Mouse (Mus musculus): ENCODE measurements around the gene Ern1. TPM values are rescaled to one million over a fixed set of nuclear protein-coding genes. Genes with fewer than 3 reads are reported as not detected.

Gene Ern1
- polyA plus RNA-seq, 1 experiment from 2014 or later, result 7.6 TPM

- Histone ChIP-seq H3K27ac (ENCODE audit: low read depth) (no peak overlapping the region), H3K36me3 (ENCODE audit: control insufficient read depth, insufficient read depth, low read length) (no peaks in the 10 kb centered on the region), H3K9ac (ENCODE audit: low read length) (no peak overlapping the region), H3K27me3 (replicated peaks; ENCODE audit: control insufficient read depth, insufficient read depth, low read length) (no peaks in the 10 kb centered on the region), H3K4me3 (ENCODE audit: low read depth, low read length) (no peak overlapping the region), H3K9me3 (ENCODE audit: control insufficient read depth, low read length) (no peaks in the 10 kb centered on the region), H3K4me2 (ENCODE audit: low read length) (no peak overlapping the region), H3K4me1 (replicated peaks; ENCODE audit: control insufficient read depth, insufficient read depth, low read length) (peaks cover 9% of the 10 kb centered on the region; the same call in 1 of the 2 replicates)
- 18% methylated on average over 3 of the region's 3 CpGs for WGBS
- no peak for ATAC-seq (replicated peaks; ENCODE audit: low FRiP score, low TSS enrichment, low read depth)
- no peak for DNase-seq (ENCODE audit: low spot score)
Observed at GRCm38 (mm10) chr11:106389611-106390010, 98.0 kb downstream of the Ern1 start.

GRCm38 (mm10) chr11:106387791-106388216 is 99.8 kb downstream of the Ern1 start, which contains the start of gene Icam2:
TSS of gene Icam2 (minus strand) at chr11:106388075.
- Histone ChIP-seq H3K9ac (ENCODE audit: low read length) (no peak within 1 kb of the TSS), H3K27me3 (replicated peaks; ENCODE audit: control insufficient read depth, insufficient read depth, low read length) (no peaks in the 10 kb centered on the region), H3K4me3 (ENCODE audit: low read depth, low read length) (no peak within 1 kb of the TSS), H3K4me2 (ENCODE audit: low read length) (no peak within 1 kb of the TSS), H3K36me3 (ENCODE audit: control insufficient read depth, insufficient read depth, low read length) (no peaks in the 10 kb centered on the region), H3K9me3 (ENCODE audit: control insufficient read depth, low read length) (no peaks in the 10 kb centered on the region), H3K4me1 (replicated peaks; ENCODE audit: control insufficient read depth, insufficient read depth, low read length) (peaks cover 9% of the 10 kb centered on the region; the same call in 1 of the 2 replicates), H3K27ac (ENCODE audit: low read depth) (no peak within 1 kb of the TSS)
- DNase-seq (ENCODE audit: low spot score) (no peak), ATAC-seq (replicated peaks; ENCODE audit: low FRiP score, low TSS enrichment, low read depth) (no peak)
- WGBS, result 77% methylated on average over 6 of the region's 6 CpGs

- ATAC-seq (replicated peaks; ENCODE audit: low FRiP score, low TSS enrichment, low read depth) (no peak), DNase-seq (ENCODE audit: low spot score) (no peak)
- Histone ChIP-seq H3K4me2 (ENCODE audit: low read length) (no peak overlapping the region), H3K9me3 (ENCODE audit: control insufficient read depth, low read length) (no peaks in the 10 kb centered on the region), H3K36me3 (ENCODE audit: control insufficient read depth, insufficient read depth, low read length) (no peaks in the 10 kb centered on the region), H3K27me3 (replicated peaks; ENCODE audit: control insufficient read depth, insufficient read depth, low read length) (no peaks in the 10 kb centered on the region), H3K4me3 (ENCODE audit: low read depth, low read length) (no peak overlapping the region), H3K9ac (ENCODE audit: low read length) (no peak overlapping the region), H3K4me1 (replicated peaks; ENCODE audit: control insufficient read depth, insufficient read depth, low read length) (peaks cover 9% of the 10 kb centered on the region; the same call in 1 of the 2 replicates), H3K27ac (ENCODE audit: low read depth) (no peak overlapping the region)
- WGBS, result 74% methylated on average over 6 of the region's 6 CpGs
Observed at GRCm38 (mm10) chr11:106387020-106387419, 100.6 kb downstream of the Ern1 start.

GRCm38 (mm10) chr11:106386409-106386808 is 101.2 kb downstream of the Ern1 start:
- 85% methylated on average over 3 of the region's 3 CpGs for WGBS
- Histone ChIP-seq H3K9ac (ENCODE audit: low read length) (no peak overlapping the region), H3K9me3 (ENCODE audit: control insufficient read depth, low read length) (no peaks in the 10 kb centered on the region), H3K4me1 (replicated peaks; ENCODE audit: control insufficient read depth, insufficient read depth, low read length) (peaks cover 9% of the 10 kb centered on the region; the same call in 1 of the 2 replicates), H3K36me3 (ENCODE audit: control insufficient read depth, insufficient read depth, low read length) (no peaks in the 10 kb centered on the region), H3K27ac (ENCODE audit: low read depth) (no peak overlapping the region), H3K4me2 (ENCODE audit: low read length) (no peak overlapping the region), H3K27me3 (replicated peaks; ENCODE audit: control insufficient read depth, insufficient read depth, low read length) (no peaks in the 10 kb centered on the region), H3K4me3 (ENCODE audit: low read depth, low read length) (no peak overlapping the region)
- DNase-seq (ENCODE audit: low spot score) (no peak), ATAC-seq (replicated peaks; ENCODE audit: low FRiP score, low TSS enrichment, low read depth) (no peak)

GRCm38 (mm10) chr11:106383051-106383790 is 104.4 kb downstream of the Ern1 start:
- H3K9ac ChIP-seq (ENCODE audit: low read length), result no peak overlapping the region
- ATAC-seq (replicated peaks; ENCODE audit: low FRiP score, low TSS enrichment, low read depth), result no peak
- 75% methylated on average over 6 of the region's 6 CpGs for WGBS

GRCm38 (mm10) chr11:106382424-106382823 is 105.2 kb downstream of the Ern1 start:
- no peaks in the 10 kb centered on the region for H3K27me3 ChIP-seq (replicated peaks; ENCODE audit: control insufficient read depth, insufficient read depth, low read length)
- 70% methylated on average over 5 of the region's 5 CpGs for WGBS
- no peaks in the 10 kb centered on the region for H3K9me3 ChIP-seq (ENCODE audit: control insufficient read depth, low read length)
- no peaks in the 10 kb centered on the region for H3K4me1 ChIP-seq (replicated peaks; ENCODE audit: control insufficient read depth, insufficient read depth, low read length)
- H3K4me2 ChIP-seq (ENCODE audit: low read length), result no peak overlapping the region
- DNase-seq (ENCODE audit: low spot score) (no peak), ATAC-seq (replicated peaks; ENCODE audit: low FRiP score, low TSS enrichment, low read depth) (no peak; the same call in 1 of the 2 replicates)
- H3K36me3 ChIP-seq (ENCODE audit: control insufficient read depth, insufficient read depth, low read length), result no peaks in the 10 kb centered on the region
- no peak overlapping the region for H3K9ac ChIP-seq (ENCODE audit: low read length)
- no peak overlapping the region for H3K27ac ChIP-seq (ENCODE audit: low read depth)
- no peak overlapping the region for H3K4me3 ChIP-seq (ENCODE audit: low read depth, low read length)

More at GRCm38 (mm10) chr11:106383051-106383790, 104.4 kb downstream of the Ern1 start:
- Histone ChIP-seq H3K4me3 (ENCODE audit: low read depth, low read length) (no peak overlapping the region), H3K4me1 (replicated peaks; ENCODE audit: control insufficient read depth, insufficient read depth, low read length) (no peaks in the 10 kb centered on the region), H3K27ac (ENCODE audit: low read depth) (peak overlapping the region; percentile 54; the same call in 1 of the 2 replicates), H3K27me3 (replicated peaks; ENCODE audit: control insufficient read depth, insufficient read depth, low read length) (no peaks in the 10 kb centered on the region), H3K9me3 (ENCODE audit: control insufficient read depth, low read length) (no peaks in the 10 kb centered on the region), H3K36me3 (ENCODE audit: control insufficient read depth, insufficient read depth, low read length) (no peaks in the 10 kb centered on the region), H3K4me2 (ENCODE audit: low read length) (no peak overlapping the region)
- DNase-seq (ENCODE audit: low spot score), result no peak

- Histone ChIP-seq H3K27ac (ENCODE audit: low read depth) (no peak overlapping the region), H3K9me3 (ENCODE audit: control insufficient read depth, low read length) (no peaks in the 10 kb centered on the region), H3K9ac (ENCODE audit: low read length) (no peak overlapping the region), H3K4me1 (replicated peaks; ENCODE audit: control insufficient read depth, insufficient read depth, low read length) (no peaks in the 10 kb centered on the region), H3K36me3 (ENCODE audit: control insufficient read depth, insufficient read depth, low read length) (no peaks in the 10 kb centered on the region), H3K27me3 (replicated peaks; ENCODE audit: control insufficient read depth, insufficient read depth, low read length) (no peaks in the 10 kb centered on the region), H3K4me3 (ENCODE audit: low read depth, low read length) (peak overlapping the region; percentile 2; the same call in 1 of the 2 replicates), H3K4me2 (ENCODE audit: low read length) (no peak overlapping the region)
- WGBS, result 84% methylated on average over 7 of the region's 7 CpGs
- DNase-seq (ENCODE audit: low spot score) (no peak), ATAC-seq (replicated peaks; ENCODE audit: low FRiP score, low TSS enrichment, low read depth) (no peak)
Observed at GRCm38 (mm10) chr11:106381883-106382282, 105.8 kb downstream of the Ern1 start.

GRCm38 (mm10) chr11:106381011-106381410 is 106.6 kb downstream of the Ern1 start:
- Histone ChIP-seq H3K9me3 (ENCODE audit: control insufficient read depth, low read length) (no peaks in the 10 kb centered on the region), H3K4me2 (ENCODE audit: low read length) (0 out of 2 replicates have a peak overlapping the region, but pooled peaks have one; percentile 3), H3K27ac (ENCODE audit: low read depth) (no peak overlapping the region), H3K9ac (ENCODE audit: low read length) (no peak overlapping the region), H3K4me3 (ENCODE audit: low read depth, low read length) (peak overlapping the region; percentile 2; the same call in 1 of the 2 replicates), H3K27me3 (replicated peaks; ENCODE audit: control insufficient read depth, insufficient read depth, low read length) (no peaks in the 10 kb centered on the region), H3K36me3 (ENCODE audit: control insufficient read depth, insufficient read depth, low read length) (no peaks in the 10 kb centered on the region), H3K4me1 (replicated peaks; ENCODE audit: control insufficient read depth, insufficient read depth, low read length) (no peaks in the 10 kb centered on the region)
- DNase-seq (ENCODE audit: low spot score), result no peak
- ATAC-seq (replicated peaks; ENCODE audit: low FRiP score, low TSS enrichment, low read depth), result no peak
- 77% methylated on average over 11 of the region's 11 CpGs for WGBS
